Mouse (Mus musculus) heart, embryonic 10.5 days (tissue): ENCODE measurements around the gene Lrrc8d. TPM values are rescaled to one million over a fixed set of nuclear protein-coding genes. Genes with fewer than 3 reads are reported as not detected.
"Not testable (repeated sequence)": the region's sequence is repeated elsewhere in the genome, so short reads cannot be mapped to it uniquely, and the experiment has no call there.

ENCODE experiments used
- DNase-seq: peaks from one replicate; pipeline ENCODE4 v3.0.0-alpha.2; 2017; ENCODE audit warnings: low spot score
- H3K27ac ChIP-seq: fragments of 300-500 bp; sonication (generic); 2 replicates; pipeline ENCODE4 v1.5.1; 2016; ENCODE audit warnings: mild to moderate bottlenecking
- H3K27me3 ChIP-seq: fragments of 300-500 bp; sonication (generic); 2 replicates; pipeline ENCODE4 v1.6.1; 2016; ENCODE audit warnings: mild to moderate bottlenecking; ENCODE audit not compliant: poor library complexity, insufficient read depth, severe bottlenecking
- H3K36me3 ChIP-seq: fragments of 300-500 bp; sonication (generic); 2 replicates; pipeline ENCODE4 v1.6.1; 2016; ENCODE audit warnings: mild to moderate bottlenecking, moderate library complexity
- H3K4me1 ChIP-seq: fragments of 300-500 bp; sonication (generic); 2 replicates; pipeline ENCODE4 v1.6.1; 2016; ENCODE audit warnings: mild to moderate bottlenecking
- H3K4me3 ChIP-seq: fragments of 300-500 bp; sonication (generic); 2 replicates; pipeline ENCODE4 v1.5.1; 2016; ENCODE audit warnings: mild to moderate bottlenecking, moderate library complexity
- H3K9me3 ChIP-seq: fragments of 300-500 bp; sonication (generic); 2 replicates; pipeline ENCODE4 v1.6.1; 2016; ENCODE audit warnings: mild to moderate bottlenecking, moderate library complexity
- whole genome bisulfite sequencing: fragments of 180-500 bp; shearing (Covaris S2); methylation state at CpG from one replicate; pipeline ENCODE4 v1.1.7; 2016; 5-methylcytosine and 5-hydroxymethylcytosine counted together
- polyA plus RNA-seq: library from polyadenylated mRNA; unstranded; fragments of >200 nt; fragmentation: Nextera tagmentation; extraction: Ambion mirVana; gene quantifications from 2 replicates; pipeline ENCODE4 v1.2.1, GENCODE M21; 2016

Gene Lrrc8d
- polyA plus RNA-seq, 1 experiment from 2014 or later = 10.8 TPM

GRCm38 (mm10) chr5:105847726-105848125 lies 148.0 kb downstream of the Lrrc8d start:
- no peaks in the 10 kb centered on the region for H3K36me3 ChIP-seq
- no peak overlapping the region for H3K4me3 ChIP-seq
- H3K27ac ChIP-seq = no peak overlapping the region
- DNase-seq = no peak
- no peaks in the 10 kb centered on the region for H3K9me3 ChIP-seq
- H3K4me1 ChIP-seq = peaks cover 4% of the 10 kb centered on the region; the same call in 1 of the 2 replicates
- WGBS = 87% methylated on average over 8 of the region's 8 CpGs
- H3K27me3 ChIP-seq = peaks cover 13% of the 10 kb centered on the region; the same call in 1 of the 2 replicates

- Histone ChIP-seq H3K36me3 (no peaks in the 10 kb centered on the region), H3K9me3 (no peaks in the 10 kb centered on the region), H3K27ac (no peak overlapping the region), H3K27me3 (peaks cover 17% of the 10 kb centered on the region; the same call in 1 of the 2 replicates), H3K4me3 (no peak overlapping the region), H3K4me1 (peaks cover 4% of the 10 kb centered on the region; the same call in 1 of the 2 replicates)
- 69% methylated on average over 4 of the region's 4 CpGs for WGBS
- no peak for DNase-seq
These were observed 149.5 kb downstream of the Lrrc8d start for GRCm38 (mm10) chr5:105849222-105849621.

GRCm38 (mm10) chr5:105849643-105850042 lies 149.9 kb downstream of the Lrrc8d start:
- no peak for DNase-seq
- no peak overlapping the region for H3K27ac ChIP-seq
- no peak overlapping the region for H3K4me3 ChIP-seq
- H3K9me3 ChIP-seq = no peaks in the 10 kb centered on the region
- 74% methylated on average over 3 of the region's 3 CpGs for WGBS
- H3K4me1 ChIP-seq = peaks cover 4% of the 10 kb centered on the region; the same call in 1 of the 2 replicates
- H3K36me3 ChIP-seq = no peaks in the 10 kb centered on the region
- peaks cover 17% of the 10 kb centered on the region; the same call in 1 of the 2 replicates for H3K27me3 ChIP-seq

GRCm38 (mm10) chr5:105853271-105853670 lies 153.5 kb downstream of the Lrrc8d start:
- Histone ChIP-seq H3K9me3 (no peaks in the 10 kb centered on the region), H3K36me3 (no peaks in the 10 kb centered on the region), H3K4me3 (no peak overlapping the region), H3K27me3 (peaks cover 14% of the 10 kb centered on the region; the same call in 1 of the 2 replicates), H3K4me1 (peaks cover 7% of the 10 kb centered on the region; the same call in 1 of the 2 replicates), H3K27ac (no peak overlapping the region)
- no peak for DNase-seq
- WGBS = 77% methylated on average over 9 of the region's 9 CpGs

GRCm38 (mm10) chr5:105857486-105857885 lies 157.7 kb downstream of the Lrrc8d start:
- peaks cover 21% of the 10 kb centered on the region; the same call in 1 of the 2 replicates for H3K4me1 ChIP-seq
- H3K36me3 ChIP-seq = no peaks in the 10 kb centered on the region
- WGBS = 87% methylated on average over 5 of the region's 5 CpGs
- no peak overlapping the region for H3K4me3 ChIP-seq
- peak; percentile 45 for DNase-seq
- H3K9me3 ChIP-seq = no peaks in the 10 kb centered on the region
- H3K27me3 ChIP-seq = peaks cover 4% of the 10 kb centered on the region; the same call in 1 of the 2 replicates
- H3K27ac ChIP-seq = no peak overlapping the region

- Histone ChIP-seq H3K36me3 (no peaks in the 10 kb centered on the region), H3K4me1 (peaks cover 21% of the 10 kb centered on the region; the same call in 1 of the 2 replicates), H3K27me3 (no peaks in the 10 kb centered on the region), H3K4me3 (no peak overlapping the region), H3K9me3 (no peaks in the 10 kb centered on the region), H3K27ac (peak overlapping the region; percentile 64; the same call in 1 of the 2 replicates)
- 57% methylated on average over 8 of the region's 8 CpGs for WGBS
- peak; percentile 69 for DNase-seq
These were observed 159.3 kb downstream of the Lrrc8d start for GRCm38 (mm10) chr5:105858754-105859694.

GRCm38 (mm10) chr5:105859716-105860460 lies 160.1 kb downstream of the Lrrc8d start:
- H3K27ac ChIP-seq = peak overlapping the region; percentile 64; the same call in 1 of the 2 replicates
- H3K9me3 ChIP-seq = no peaks in the 10 kb centered on the region
- H3K4me1 ChIP-seq = peaks cover 21% of the 10 kb centered on the region; the same call in 1 of the 2 replicates
- no peaks in the 10 kb centered on the region for H3K36me3 ChIP-seq
- WGBS = 57% methylated on average over 11 of the region's 11 CpGs
- peak; percentile 60 for DNase-seq
- H3K4me3 ChIP-seq = no peak overlapping the region
- H3K27me3 ChIP-seq = no peaks in the 10 kb centered on the region

- Histone ChIP-seq H3K4me1 (peaks cover 21% of the 10 kb centered on the region; the same call in 1 of the 2 replicates), H3K27me3 (no peaks in the 10 kb centered on the region), H3K9me3 (no peaks in the 10 kb centered on the region), H3K36me3 (no peaks in the 10 kb centered on the region), H3K4me3 (no peak overlapping the region), H3K27ac (no peak overlapping the region)
- peak; percentile 63 for DNase-seq
- WGBS = 82% methylated on average over 10 of the region's 10 CpGs
These were observed 160.7 kb downstream of the Lrrc8d start for GRCm38 (mm10) chr5:105860461-105860835.

- WGBS = 93% methylated on average over 5 of the region's 5 CpGs
- H3K4me3 ChIP-seq = no peak overlapping the region
- H3K4me1 ChIP-seq = peaks cover 19% of the 10 kb centered on the region; the same call in 1 of the 2 replicates
- no peaks in the 10 kb centered on the region for H3K36me3 ChIP-seq
- peak; percentile 46 for DNase-seq
- H3K27ac ChIP-seq = no peak overlapping the region
- H3K9me3 ChIP-seq = no peaks in the 10 kb centered on the region
- peaks cover 7% of the 10 kb centered on the region; the same call in 1 of the 2 replicates for H3K27me3 ChIP-seq
These were observed 161.8 kb downstream of the Lrrc8d start for GRCm38 (mm10) chr5:105861616-105862015.

- not testable (repeated sequence) for H3K4me3 ChIP-seq, H3K9me3 ChIP-seq, H3K27ac ChIP-seq, H3K36me3 ChIP-seq
- H3K27me3 ChIP-seq = peaks cover 20% of the 10 kb centered on the region; the same call in 1 of the 2 replicates
- 45% methylated on average over 5 of the region's 5 CpGs for WGBS
- peak; percentile 62 for DNase-seq
- H3K4me1 ChIP-seq = peaks cover 12% of the 10 kb centered on the region; the same call in 1 of the 2 replicates
These were observed 165.4 kb downstream of the Lrrc8d start for GRCm38 (mm10) chr5:105865110-105865628.

GRCm38 (mm10) chr5:105867427-105867826 lies 167.7 kb downstream of the Lrrc8d start:
- H3K4me3 ChIP-seq = no peak overlapping the region
- no peak overlapping the region for H3K27ac ChIP-seq
- WGBS = 68% methylated on average over 4 of the region's 4 CpGs
- H3K27me3 ChIP-seq = peaks cover 28% of the 10 kb centered on the region; the same call in 1 of the 2 replicates
- DNase-seq = no peak
- peaks cover 9% of the 10 kb centered on the region; the same call in 1 of the 2 replicates for H3K4me1 ChIP-seq
- H3K9me3 ChIP-seq = no peaks in the 10 kb centered on the region
- H3K36me3 ChIP-seq = no peaks in the 10 kb centered on the region

GRCm38 (mm10) chr5:105867841-105868447 lies 168.2 kb downstream of the Lrrc8d start:
- Histone ChIP-seq H3K9me3 (no peaks in the 10 kb centered on the region), H3K36me3 (no peaks in the 10 kb centered on the region), H3K4me3 (no peak overlapping the region), H3K27ac (no peak overlapping the region), H3K4me1 (peaks cover 9% of the 10 kb centered on the region; the same call in 1 of the 2 replicates), H3K27me3 (peaks cover 33% of the 10 kb centered on the region)
- DNase-seq = peak; percentile 63
- WGBS = 67% methylated on average over 16 of the region's 16 CpGs
